Mouse (Mus musculus) heart, postnatal 0 days (tissue): ENCODE results near the gene Gm49721. TPM values are rescaled to one million over a fixed set of nuclear protein-coding genes. Genes with fewer than 3 reads are reported as not detected.
"Not testable (repeated sequence)": the region's sequence is repeated elsewhere in the genome, so short reads cannot be mapped to it uniquely, and the experiment has no call there.

Source experiments
- ATAC-seq: fragments of 200-750 bp; cut with Nextera tagmentation; 2 replicates; pipeline ENCODE4 v1.8.0; 2017; ENCODE audit warnings: low read depth, moderate number of reproducible peaks, moderate library complexity; ENCODE audit not compliant: insufficient read depth
- DNase-seq: peaks from one replicate; pipeline ENCODE4 v3.0.0-alpha.2; 2016; ENCODE audit warnings: low spot score
- H3K27ac ChIP-seq: fragments of 300-500 bp; sonication (generic); 2 replicates; pipeline ENCODE4 v1.5.1; 2014; ENCODE audit warnings: low read depth, mild to moderate bottlenecking
- H3K27me3 ChIP-seq: fragments of 300-500 bp; sonication (generic); 2 replicates; pipeline ENCODE4 v1.6.1; 2014; ENCODE audit warnings: low read length, mixed read lengths; ENCODE audit not compliant: control insufficient read depth, insufficient read depth
- H3K36me3 ChIP-seq: fragments of 300-500 bp; sonication (generic); replicated peaks from 2 replicates; pipeline ENCODE4 v1.6.1; 2014; ENCODE audit warnings: low read length, mixed read lengths; ENCODE audit not compliant: control insufficient read depth, insufficient read depth
- H3K4me1 ChIP-seq: fragments of 300-500 bp; sonication (generic); 2 replicates; pipeline ENCODE4 v1.6.1; 2014; ENCODE audit warnings: antibody characterized with exemption; ENCODE audit not compliant: control insufficient read depth, insufficient read depth
- H3K4me2 ChIP-seq: fragments of 300-500 bp; sonication (generic); 2 replicates; pipeline ENCODE4 v1.6.1; 2014; ENCODE audit warnings: low read depth, mild to moderate bottlenecking, low read length, moderate library complexity
- H3K4me3 ChIP-seq: fragments of 300-500 bp; sonication (generic); 2 replicates; pipeline ENCODE4 v1.5.1; 2014; ENCODE audit warnings: low read depth, low read length
- H3K9ac ChIP-seq: fragments of 300-500 bp; sonication (generic); replicated peaks from 2 replicates; pipeline ENCODE4 v1.6.1; 2014; ENCODE audit warnings: low read depth, low read length, mixed read lengths
- H3K9me3 ChIP-seq: fragments of 300-500 bp; sonication (generic); replicated peaks from 2 replicates; pipeline ENCODE4 v1.6.1; 2016; ENCODE audit warnings: low read length; ENCODE audit not compliant: control insufficient read depth
- WGBS: fragments of 180-500 bp; shearing (Covaris S2); extraction: QIAGEN DNeasy Blood & Tissue Kit; methylation state at CpG from one replicate; pipeline ENCODE4 v1.1.7; 2014; 5-methylcytosine and 5-hydroxymethylcytosine counted together
- polyA plus RNA-seq: library from polyadenylated mRNA; unstranded; fragments of >200 nt; fragmentation: Nextera tagmentation; extraction: Ambion mirVana; gene quantifications from 2 replicates; pipeline ENCODE4 v1.2.1, GENCODE M21; 2015
- total RNA-seq: library from RNA; depleted of rRNA; stranded (reverse); fragments of >200 nt; gene quantifications from 2 replicates; pipeline ENCODE4 v1.2.3, GENCODE M21; 2014; ENCODE audit warnings: low replicate concordance

The Gm49721 gene
- total and polyA plus RNA-seq, 2 experiments from 2014 or later = 0.10 TPM; not detected in 1

GRCm38 (mm10) chr17:6997778-6998490 is 19.2 kb downstream of the Gm49721 start:
- not testable (repeated sequence) for H3K4me2 ChIP-seq, H3K4me1 ChIP-seq, H3K9ac ChIP-seq, H3K9me3 ChIP-seq, H3K27me3 ChIP-seq, H3K27ac ChIP-seq, H3K36me3 ChIP-seq, DNase-seq, H3K4me3 ChIP-seq
- WGBS = no CpG with 5 or more reads among the region's 7 CpGs
- ATAC-seq = peak; percentile 11; the same call in 1 of the 2 replicates

- H3K9me3 ChIP-seq, H3K4me3 ChIP-seq, H3K27me3 ChIP-seq, H3K4me2 ChIP-seq, H3K9ac ChIP-seq, ATAC-seq, H3K27ac ChIP-seq, H3K36me3 ChIP-seq, H3K4me1 ChIP-seq, DNase-seq: not testable (repeated sequence)
- 75% methylated on average over 9 of the region's 12 CpGs for WGBS
Observed at GRCm38 (mm10) chr17:7001790-7002585, 23.3 kb downstream of the Gm49721 start.

GRCm38 (mm10) chr17:7003392-7003791 is 24.7 kb downstream of the Gm49721 start:
- H3K9ac ChIP-seq, H3K27me3 ChIP-seq, H3K4me3 ChIP-seq, DNase-seq, H3K27ac ChIP-seq, H3K4me1 ChIP-seq, H3K36me3 ChIP-seq, H3K9me3 ChIP-seq, H3K4me2 ChIP-seq: not testable (repeated sequence)
- peak; percentile 89 for ATAC-seq
- no CpG with 5 or more reads among the region's 3 CpGs for WGBS

GRCm38 (mm10) chr17:7005646-7006045 is 26.9 kb downstream of the Gm49721 start:
- not testable (repeated sequence) for H3K4me3 ChIP-seq, DNase-seq, H3K9ac ChIP-seq, H3K4me2 ChIP-seq, H3K4me1 ChIP-seq, H3K27me3 ChIP-seq, H3K27ac ChIP-seq, H3K9me3 ChIP-seq, ATAC-seq, H3K36me3 ChIP-seq
- WGBS = 46% methylated on average over 3 of the region's 4 CpGs

GRCm38 (mm10) chr17:7008885-7009284 is 30.2 kb downstream of the Gm49721 start:
- not testable (repeated sequence) for DNase-seq, H3K4me3 ChIP-seq, ATAC-seq, H3K9ac ChIP-seq, H3K36me3 ChIP-seq, H3K9me3 ChIP-seq, H3K4me2 ChIP-seq, H3K27ac ChIP-seq, H3K4me1 ChIP-seq, H3K27me3 ChIP-seq

GRCm38 (mm10) chr17:7009440-7009839 is 30.7 kb downstream of the Gm49721 start:
- H3K27me3 ChIP-seq, H3K27ac ChIP-seq, H3K9me3 ChIP-seq, DNase-seq, H3K4me1 ChIP-seq, H3K36me3 ChIP-seq, H3K4me3 ChIP-seq, ATAC-seq, H3K4me2 ChIP-seq, H3K9ac ChIP-seq: not testable (repeated sequence)
- no CpG with 5 or more reads among the region's 7 CpGs for WGBS

- H3K27ac ChIP-seq = not testable (repeated sequence)
Observed at GRCm38 (mm10) chr17:7009901-7010300, 31.2 kb downstream of the Gm49721 start.

GRCm38 (mm10) chr17:7014190-7014589 is 35.5 kb downstream of the Gm49721 start:
- H3K4me1 ChIP-seq, ATAC-seq: not testable (repeated sequence)
- WGBS = no CpG with 5 or more reads among the region's 1 CpGs

More at GRCm38 (mm10) chr17:7009901-7010300, 31.2 kb downstream of the Gm49721 start:
- H3K36me3 ChIP-seq, DNase-seq, H3K9me3 ChIP-seq, H3K9ac ChIP-seq, H3K4me2 ChIP-seq, ATAC-seq, H3K4me3 ChIP-seq, H3K27me3 ChIP-seq, H3K4me1 ChIP-seq: not testable (repeated sequence)
- WGBS = 77% methylated on average over 4 of the region's 9 CpGs

More at GRCm38 (mm10) chr17:7014190-7014589, 35.5 kb downstream of the Gm49721 start:
- H3K27me3 ChIP-seq, DNase-seq, H3K4me3 ChIP-seq, H3K9ac ChIP-seq, H3K27ac ChIP-seq, H3K4me2 ChIP-seq, H3K36me3 ChIP-seq, H3K9me3 ChIP-seq: not testable (repeated sequence)
